Mouse (Mus musculus) kidney, adult 2 months (tissue): ENCODE data around the gene 1500009C09Rik. TPM values are rescaled to one million over a fixed set of nuclear protein-coding genes. Genes with fewer than 3 reads are reported as not detected.

Experiments
- DNase-seq: peaks from one replicate; pipeline ENCODE4 v3.0.0; 2021
- H3K27ac ChIP-seq: fragments of 200-500 bp; 2 replicates; pipeline ENCODE4 v1.5.1; 2012; ENCODE audit warnings: low read depth, low read length, control low read depth, inconsistent platforms; ENCODE audit not compliant: insufficient read depth
- H3K27me3 ChIP-seq: fragments of 200-500 bp; replicated peaks from 2 replicates; pipeline ENCODE4 v1.6.1; 2012; ENCODE audit warnings: mild to moderate bottlenecking, moderate library complexity, low read length, inconsistent platforms; ENCODE audit not compliant: control insufficient read depth, insufficient read depth
- H3K36me3 ChIP-seq: fragments of 200-500 bp; 2 replicates; pipeline ENCODE4 v1.6.1; 2012; ENCODE audit warnings: mild to moderate bottlenecking, moderate library complexity, low read length, inconsistent platforms; ENCODE audit not compliant: control insufficient read depth, insufficient read depth
- H3K4me1 ChIP-seq: fragments of 200-500 bp; 2 replicates; pipeline ENCODE4 v1.6.1; 2011; ENCODE audit warnings: low read length; ENCODE audit not compliant: control insufficient read depth, insufficient read depth
- H3K4me3 ChIP-seq: fragments of 200-500 bp; 2 replicates; pipeline ENCODE4 v1.5.1; 2011; ENCODE audit warnings: mild to moderate bottlenecking, low read depth, low read length, control low read depth; ENCODE audit not compliant: insufficient read depth
- CTCF ChIP-seq: fragments of 200-500 bp; conservative IDR thresholded peaks from 2 replicates; pipeline ENCODE4 v1.5.1; 2011; ENCODE audit warnings: low read depth, mild to moderate bottlenecking, control low read depth, low read length, moderate library complexity, mixed read lengths; ENCODE audit not compliant: insufficient read depth, insufficient read length
- POLR2A ChIP-seq: fragments of 200-500 bp; IDR thresholded peaks from one replicate; pipeline ENCODE4 v1.6.1; 2011; ENCODE audit warnings: low read depth, low read length, control low read depth
- WGBS: fragments of 180-500 bp; shearing (Covaris S2); methylation state at CpG from one replicate; pipeline ENCODE4 v1.1.7; 2018; 5-methylcytosine and 5-hydroxymethylcytosine counted together
- polyA plus RNA-seq: library from polyadenylated mRNA; depleted of rRNA; stranded (reverse); fragments of >200 nt; gene quantifications from 2 replicates; pipeline ENCODE4 v1.2.3, GENCODE M21; 2012

1500009C09Rik gene
- polyA plus RNA-seq, 1 experiment, result 0.20 TPM

- 46% methylated on average over 4 of the region's 4 CpGs for WGBS
- Histone ChIP-seq H3K4me3 (no peak overlapping the region), H3K36me3 (no peaks in the 10 kb centered on the region), H3K27me3 (peaks cover 3% of the 10 kb centered on the region), H3K4me1 (no peaks in the 10 kb centered on the region), H3K27ac (no peak overlapping the region)
- TF ChIP-seq CTCF, result no peak
- no peak for DNase-seq
Measured at GRCm38 (mm10) chr15:82213222-82213621, 39.0 kb upstream of the 1500009C09Rik start.

- peaks cover 3% of the 10 kb centered on the region for H3K27me3 ChIP-seq
- DNase-seq, result no peak
- no peak overlapping the region for H3K27ac ChIP-seq
- no peak for TF ChIP-seq CTCF
- TF ChIP-seq POLR2A, result no peak
- H3K36me3 ChIP-seq, result no peaks in the 10 kb centered on the region
- WGBS, result 59% methylated on average over 11 of the region's 11 CpGs
- no peaks in the 10 kb centered on the region for H3K4me1 ChIP-seq
- no peak overlapping the region for H3K4me3 ChIP-seq
Measured at GRCm38 (mm10) chr15:82215332-82216046, 36.7 kb upstream of the 1500009C09Rik start.

- no peak overlapping the region for H3K4me3 ChIP-seq
- 61% methylated on average over 20 of the region's 20 CpGs for WGBS
- H3K27me3 ChIP-seq, result peaks cover 3% of the 10 kb centered on the region
- H3K36me3 ChIP-seq, result no peaks in the 10 kb centered on the region
- H3K27ac ChIP-seq, result no peak overlapping the region
- DNase-seq, result no peak
- TF ChIP-seq POLR2A, result no peak
- TF ChIP-seq CTCF, result no peak
- no peaks in the 10 kb centered on the region for H3K4me1 ChIP-seq
Measured at GRCm38 (mm10) chr15:82216142-82216827, 35.9 kb upstream of the 1500009C09Rik start.

GRCm38 (mm10) chr15:82217039-82217438, 35.2 kb upstream of the 1500009C09Rik start:
- TF ChIP-seq CTCF, result no peak
- no peak for TF ChIP-seq POLR2A
- Histone ChIP-seq H3K27ac (no peak overlapping the region), H3K36me3 (no peaks in the 10 kb centered on the region), H3K4me3 (no peak overlapping the region), H3K27me3 (peaks cover 3% of the 10 kb centered on the region), H3K4me1 (no peaks in the 10 kb centered on the region)
- WGBS, result 41% methylated on average over 6 of the region's 7 CpGs
- no peak for DNase-seq

GRCm38 (mm10) chr15:82217980-82218379, 34.2 kb upstream of the 1500009C09Rik start:
- TF ChIP-seq CTCF (no peak), POLR2A (no peak)
- H3K36me3 ChIP-seq, result no peaks in the 10 kb centered on the region
- no peak for DNase-seq
- WGBS, result 58% methylated on average over 9 of the region's 9 CpGs
- H3K27ac ChIP-seq, result no peak overlapping the region
- H3K4me3 ChIP-seq, result no peak overlapping the region
- H3K27me3 ChIP-seq, result no peaks in the 10 kb centered on the region
- H3K4me1 ChIP-seq, result no peaks in the 10 kb centered on the region

- no peak for DNase-seq
- Histone ChIP-seq H3K4me1 (no peaks in the 10 kb centered on the region), H3K27ac (no peak overlapping the region), H3K4me3 (no peak overlapping the region), H3K36me3 (no peaks in the 10 kb centered on the region), H3K27me3 (no peaks in the 10 kb centered on the region)
- WGBS, result 73% methylated on average over 26 of the region's 26 CpGs
- TF ChIP-seq CTCF (no peak), POLR2A (no peak)
Measured at GRCm38 (mm10) chr15:82218778-82219666, 33.2 kb upstream of the 1500009C09Rik start.
